Comparison of ENCODE assay signal across 12 mouse cellular contexts in genomic region chr6:144328779-144329178, GRCm38 (mm10).
"Had no signal": no experiment of that assay in that cellular context is flagged by ENCODE, and none has a peak within 500 bp of the region (broad histone marks: within the 10 kb centered on the region; RNA-seq: fewer than 3 reads in every experiment).

No protein-coding gene starts in this region.

- H3K4me3 ChIP-seq: kidney, embryonic 15.5 days; limb, embryonic 15.5 days; midbrain, embryonic 10.5 days; myocyte; neural tube, embryonic 15.5 days had no signal

- H3K27me3 ChIP-seq: kidney, embryonic 15.5 days; limb, embryonic 15.5 days; neural tube, embryonic 15.5 days had no signal

- H3K9ac ChIP-seq: kidney, embryonic 15.5 days; limb, embryonic 15.5 days; liver, embryonic 14.5 days; neural tube, embryonic 15.5 days had no signal

- H3K4me2 ChIP-seq: kidney, embryonic 15.5 days; limb, embryonic 15.5 days; neural tube, embryonic 15.5 days had no signal

- H3K36me3 ChIP-seq: kidney, embryonic 15.5 days; limb, embryonic 15.5 days; midbrain, embryonic 10.5 days; neural tube, embryonic 15.5 days had no signal

- H3K9me3 ChIP-seq: kidney, embryonic 15.5 days; limb, embryonic 15.5 days; midbrain, embryonic 10.5 days; neural tube, embryonic 15.5 days had no signal

- H3K4me1 ChIP-seq: kidney, embryonic 15.5 days; midbrain, embryonic 10.5 days; neural tube, embryonic 15.5 days had no signal

- H3K27ac ChIP-seq: kidney, embryonic 15.5 days; limb, embryonic 15.5 days; liver, embryonic 14.5 days; midbrain, embryonic 10.5 days; neural tube, embryonic 15.5 days had no signal

- DNase-seq: kidney, adult 18-20 months; kidney, postnatal 14 days; midbrain, embryonic 14.5 days; right cerebral cortex, adult 18-20 months; right cerebral cortex, postnatal 25 days; thymus, postnatal 36 days had no signal
